Mouse (Mus musculus) cerebellum, adult 9-11 months (tissue): Measurements from ENCODE around the gene Gm20807.
"Not testable (repeated sequence)": the region's sequence is repeated elsewhere in the genome, so short reads cannot be mapped to it uniquely, and the experiment has no call there.

ENCODE experiments used
- DNase-seq: peaks from one replicate; pipeline ENCODE4 v3.0.0; 2022

Gm20807 gene

GRCm38 (mm10) chrY:13042591-13042990 is at the start of gene Gm20807:
Gene Gm20807 (plus strand): TSS chrY:13042891.
- DNase-seq = not testable (repeated sequence)
